Mouse (Mus musculus) liver, postnatal 0 days (tissue): Measurements from ENCODE around the gene Olfr520.

Experiments
- CTCF ChIP-seq: sonication (generic); IDR thresholded peaks from 2 replicates; pipeline ENCODE4 v1.5.1; 2016; ENCODE audit warnings: antibody characterized with exemption, low read depth
- EP300 ChIP-seq: IDR thresholded peaks from 2 replicates; pipeline ENCODE4 v1.6.1; 2016; ENCODE audit warnings: antibody characterized with exemption, low read depth, mild to moderate bottlenecking

DNA sequence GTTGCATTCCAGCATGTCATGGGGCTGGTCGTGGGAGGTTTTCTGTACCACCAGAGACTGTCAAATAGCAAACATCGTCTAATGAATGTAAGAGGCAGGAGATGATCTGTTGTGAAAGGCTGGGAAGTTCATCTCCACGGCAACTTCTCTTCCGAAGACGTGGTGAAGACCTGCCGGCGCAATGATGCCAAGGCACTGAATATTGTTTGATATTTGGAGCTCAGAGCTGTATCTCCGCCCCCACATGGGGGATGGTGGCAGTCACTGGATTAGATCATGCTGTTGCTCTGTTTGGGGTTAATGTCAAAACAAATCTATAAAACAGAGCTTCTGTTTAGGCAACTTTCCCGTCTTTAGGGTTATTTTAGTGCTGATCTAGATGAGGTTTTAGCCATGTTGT lies 9.2 kb downstream of the Olfr520 start:
- TF ChIP-seq EP300 (no peak), CTCF (no peak)
